Mouse (Mus musculus) cortical plate, adult 2 months (tissue): ENCODE data around the gene Col18a1. TPM values are rescaled to one million over a fixed set of nuclear protein-coding genes. Genes with fewer than 3 reads are reported as not detected.

ENCODE experiments used
- H3K27ac ChIP-seq: fragments of 200-500 bp; 2 replicates; pipeline ENCODE4 v1.5.1; 2012; ENCODE audit warnings: low read length, control low read depth, inconsistent platforms; ENCODE audit not compliant: insufficient read depth
- H3K4me1 ChIP-seq: fragments of 200-500 bp; 2 replicates; pipeline ENCODE4 v1.6.1; 2011; ENCODE audit warnings: low read length; ENCODE audit not compliant: control insufficient read depth, insufficient read depth
- H3K4me3 ChIP-seq: fragments of 200-500 bp; 2 replicates; pipeline ENCODE4 v1.5.1; 2011; ENCODE audit warnings: mild to moderate bottlenecking, low read length, control low read depth; ENCODE audit not compliant: insufficient read depth
- CTCF ChIP-seq: fragments of 200-500 bp; IDR thresholded peaks from 2 replicates; pipeline ENCODE4 v1.5.1; 2011; ENCODE audit warnings: mild to moderate bottlenecking, control low read depth, low read length; ENCODE audit not compliant: insufficient read depth; ENCODE audit errors: extremely low read depth
- POLR2A ChIP-seq: fragments of 200-500 bp; IDR thresholded peaks from 2 replicates; pipeline ENCODE4 v1.6.1; 2011; ENCODE audit warnings: mild to moderate bottlenecking, low read length, control low read depth; ENCODE audit not compliant: insufficient read depth; ENCODE audit errors: extremely low read depth
- polyA plus RNA-seq: library from polyadenylated mRNA; depleted of rRNA; stranded (reverse); fragments of >200 nt; gene quantifications from 2 replicates; pipeline ENCODE4 v1.2.3, GENCODE M21; 2012

Col18a1 gene
- polyA plus RNA-seq, 1 experiment: 2.7 TPM

DNA sequence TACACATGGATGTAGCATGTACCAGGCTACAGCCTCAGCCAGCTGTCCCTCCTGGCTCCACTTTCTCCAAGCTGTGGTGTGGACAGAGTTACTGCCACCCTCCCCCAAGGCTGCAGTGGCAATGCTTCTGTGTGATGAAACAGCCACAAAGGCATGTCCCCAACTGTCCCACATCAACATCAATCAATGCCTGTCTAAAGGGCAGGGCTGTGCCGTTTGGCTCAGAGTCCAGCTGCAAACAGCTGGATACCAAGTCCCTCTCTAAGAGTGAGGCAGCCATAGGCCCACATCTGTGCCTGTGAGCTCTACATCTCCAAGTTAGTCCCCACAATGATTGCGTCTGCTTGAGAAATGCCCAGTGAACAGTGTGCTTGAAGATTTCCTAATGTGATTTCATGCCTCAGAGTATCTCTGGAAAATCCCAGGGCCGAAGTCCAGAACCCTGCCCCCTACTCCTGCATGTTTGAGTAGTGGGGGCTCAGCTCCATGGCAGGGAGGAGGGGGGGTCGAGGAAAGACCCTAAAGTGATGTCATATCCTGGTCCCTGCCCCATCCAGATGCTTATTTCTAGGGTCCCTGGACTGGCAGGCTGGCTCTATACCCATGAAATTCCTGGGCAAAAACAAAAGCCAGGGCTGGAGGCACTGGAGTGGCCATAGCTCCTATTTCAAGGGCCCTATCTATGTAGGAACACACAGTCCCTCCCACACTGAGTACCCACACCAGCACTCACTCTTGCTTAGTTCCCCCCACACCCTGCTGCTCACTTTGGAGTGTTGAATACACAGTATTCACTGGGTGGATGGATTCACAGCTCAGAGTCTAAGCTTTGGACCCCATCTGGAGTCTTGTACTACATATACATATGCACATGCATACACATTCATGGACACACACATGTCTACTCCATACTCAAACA, 49.6 kb downstream of the Col18a1 start:
- no peaks in the 10 kb centered on the region for H3K4me1 ChIP-seq
- TF ChIP-seq POLR2A: no peak
- TF ChIP-seq CTCF: no peak
- H3K27ac ChIP-seq: no peak overlapping the region
- H3K4me3 ChIP-seq: no peak overlapping the region

DNA sequence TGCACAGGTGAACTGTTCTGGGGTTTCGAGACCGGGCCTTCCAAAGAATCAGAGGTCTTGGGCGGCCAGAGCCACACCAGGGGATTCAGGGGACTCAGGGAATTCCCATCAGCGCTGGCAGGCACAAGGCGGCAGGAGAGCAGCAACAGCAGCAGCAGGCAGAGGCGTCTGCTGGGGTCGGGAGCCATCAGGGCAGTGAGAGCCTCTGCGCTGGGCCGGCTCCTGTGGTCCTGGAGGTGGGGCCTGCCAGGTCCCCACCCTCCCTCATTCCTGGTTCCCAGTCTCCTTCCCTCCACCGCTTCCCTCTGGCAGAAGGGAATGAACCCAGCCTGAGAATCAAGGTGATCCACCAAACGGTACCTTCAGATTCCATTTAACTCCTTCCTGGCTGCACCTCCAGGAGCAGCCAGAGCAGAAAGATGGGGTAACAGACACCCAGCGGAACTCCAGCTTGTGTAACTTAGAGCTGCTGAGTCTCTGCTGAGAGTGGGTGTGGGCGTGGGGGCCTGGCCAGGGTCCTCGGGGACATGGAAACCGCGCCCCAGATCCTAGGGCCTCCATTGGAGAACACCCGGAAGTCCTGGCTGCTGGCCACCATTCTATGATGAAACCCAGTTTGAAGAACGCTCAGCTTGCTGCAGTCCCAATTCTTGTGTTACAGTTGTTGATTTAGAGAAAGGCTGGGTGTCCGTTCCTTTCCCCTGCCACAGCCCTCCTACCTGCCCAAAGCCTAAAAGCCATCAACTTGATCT, 52.7 kb downstream of the Col18a1 start:
- Histone ChIP-seq H3K4me3 (no peak overlapping the region), H3K27ac (no peak overlapping the region), H3K4me1 (no peaks in the 10 kb centered on the region)
- no peak for TF ChIP-seq POLR2A
- no peak for TF ChIP-seq CTCF

DNA sequence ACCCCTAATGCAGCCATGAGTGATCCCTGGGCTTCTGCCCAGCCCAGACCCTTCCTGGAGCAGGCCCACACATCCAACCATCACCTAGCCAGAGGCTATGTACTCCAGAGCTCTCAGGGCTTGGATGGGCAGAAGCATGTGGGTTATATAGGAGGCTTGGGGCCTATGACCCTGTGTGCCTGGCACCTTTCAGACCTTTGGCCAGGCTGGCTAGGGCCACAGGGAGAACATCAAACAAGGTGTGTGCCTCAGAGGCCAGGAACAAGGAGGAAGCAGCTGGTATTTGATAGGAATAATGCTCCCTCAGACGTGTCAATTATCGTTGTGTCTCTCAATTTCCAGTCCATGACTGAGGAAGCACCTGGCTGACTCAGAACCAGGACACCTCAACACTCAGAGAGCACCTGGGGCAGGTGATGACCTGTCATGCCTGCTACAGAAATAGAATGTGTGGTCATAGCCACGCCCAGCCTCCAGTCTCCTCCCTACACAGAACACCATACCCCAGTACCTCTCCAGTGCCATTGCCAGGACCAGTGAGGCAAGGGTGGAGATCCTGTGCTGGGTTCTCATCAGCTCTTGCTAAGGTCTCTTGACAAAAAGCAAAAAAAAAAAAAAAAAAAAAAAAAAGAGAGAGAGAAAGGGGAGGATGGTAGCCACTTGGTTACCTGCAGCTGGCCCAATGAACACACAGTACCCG, 54.6 kb downstream of the Col18a1 start:
- Histone ChIP-seq H3K4me3 (no peak overlapping the region), H3K27ac (no peak overlapping the region), H3K4me1 (no peaks in the 10 kb centered on the region)
- no peak for TF ChIP-seq CTCF
- no peak for TF ChIP-seq POLR2A

DNA sequence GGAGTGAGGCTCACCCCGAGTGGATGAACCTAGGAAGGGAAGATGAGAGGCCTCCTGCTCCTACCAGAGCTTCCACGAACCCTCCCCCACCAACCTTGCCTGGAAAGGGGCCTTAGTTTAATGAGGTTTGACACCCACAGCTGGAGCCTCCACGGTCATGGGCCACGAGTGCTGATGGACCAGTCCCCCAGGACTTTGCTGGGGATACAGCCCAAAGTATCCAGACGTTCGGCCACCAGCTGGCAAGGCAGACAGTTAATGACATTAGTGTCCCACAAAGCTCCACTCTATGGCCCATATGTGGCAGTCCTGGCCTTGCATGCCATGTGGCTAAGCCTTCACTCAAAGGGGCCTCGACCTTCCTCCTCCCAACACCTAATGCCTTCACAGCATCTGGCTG, 55.5 kb downstream of the Col18a1 start:
- H3K4me1 ChIP-seq: no peaks in the 10 kb centered on the region
- no peak overlapping the region for H3K4me3 ChIP-seq
- H3K27ac ChIP-seq: no peak overlapping the region
- no peak for TF ChIP-seq CTCF
- TF ChIP-seq POLR2A: no peak

DNA sequence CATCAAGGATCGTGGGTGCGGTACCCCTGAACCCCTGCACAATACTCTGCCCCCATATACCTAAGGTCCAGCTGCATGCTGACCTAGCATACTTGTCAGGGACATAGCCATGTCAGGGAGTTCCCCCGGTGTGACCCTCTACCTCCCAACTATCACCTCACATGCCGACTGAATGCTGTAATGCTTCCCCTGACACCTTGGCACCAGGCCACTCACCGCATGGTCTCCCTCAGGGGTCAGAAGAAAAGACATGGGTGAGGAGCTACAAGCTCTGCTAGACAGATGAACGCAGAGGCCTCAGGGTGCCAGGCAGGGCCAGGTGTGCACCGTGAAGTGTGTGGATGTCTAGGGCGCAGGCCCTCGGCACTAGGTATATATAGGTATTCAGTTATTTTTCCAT, 56.3 kb downstream of the Col18a1 start:
- Histone ChIP-seq H3K4me3 (no peak overlapping the region), H3K27ac (no peak overlapping the region), H3K4me1 (no peaks in the 10 kb centered on the region)
- no peak for TF ChIP-seq CTCF
- no peak for TF ChIP-seq POLR2A

DNA sequence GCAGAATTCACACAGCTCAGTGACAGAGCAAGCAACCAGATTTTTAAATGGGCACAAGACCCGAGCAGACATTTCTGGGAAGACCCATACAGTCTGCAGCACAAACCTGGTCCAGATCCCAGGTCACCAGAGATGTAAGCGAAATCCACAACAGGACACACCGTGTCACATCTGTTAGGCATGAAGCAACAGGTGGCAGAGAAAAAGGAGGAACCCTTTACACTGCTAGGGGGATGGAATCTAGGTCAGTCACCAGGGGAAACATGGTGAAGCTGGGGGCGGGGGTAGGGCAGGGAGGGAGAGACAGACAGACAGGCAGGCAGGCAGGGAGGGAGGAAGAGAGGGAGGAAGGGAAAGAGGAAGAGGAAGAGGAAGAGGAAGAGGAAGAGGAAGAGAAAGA, 58.2 kb downstream of the Col18a1 start:
- TF ChIP-seq POLR2A: no peak
- no peak for TF ChIP-seq CTCF
- H3K27ac ChIP-seq: no peak overlapping the region
- no peak overlapping the region for H3K4me3 ChIP-seq
- H3K4me1 ChIP-seq: no peaks in the 10 kb centered on the region

DNA sequence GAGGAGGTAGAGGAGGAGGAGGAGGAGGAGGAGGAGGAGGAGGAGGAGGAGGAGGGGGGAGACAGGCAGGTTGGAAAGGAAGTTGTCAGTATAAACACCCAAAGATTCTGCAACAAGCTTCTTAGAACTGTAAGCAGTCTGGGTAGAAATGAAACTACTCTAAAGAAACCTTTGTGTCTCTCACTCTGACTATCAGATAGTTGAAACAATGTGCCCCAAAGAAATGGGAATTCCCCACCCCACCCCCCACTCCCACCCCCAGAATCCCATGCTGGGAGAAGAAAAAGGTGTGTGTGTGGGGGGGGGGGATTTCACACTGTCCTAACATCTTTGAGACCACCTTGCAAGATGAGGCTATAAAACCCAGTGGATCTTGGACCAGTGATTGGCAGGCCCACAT, 62.0 kb downstream of the Col18a1 start:
- H3K4me1 ChIP-seq: no peaks in the 10 kb centered on the region
- TF ChIP-seq CTCF: no peak
- H3K27ac ChIP-seq: no peak overlapping the region
- H3K4me3 ChIP-seq: no peak overlapping the region

DNA sequence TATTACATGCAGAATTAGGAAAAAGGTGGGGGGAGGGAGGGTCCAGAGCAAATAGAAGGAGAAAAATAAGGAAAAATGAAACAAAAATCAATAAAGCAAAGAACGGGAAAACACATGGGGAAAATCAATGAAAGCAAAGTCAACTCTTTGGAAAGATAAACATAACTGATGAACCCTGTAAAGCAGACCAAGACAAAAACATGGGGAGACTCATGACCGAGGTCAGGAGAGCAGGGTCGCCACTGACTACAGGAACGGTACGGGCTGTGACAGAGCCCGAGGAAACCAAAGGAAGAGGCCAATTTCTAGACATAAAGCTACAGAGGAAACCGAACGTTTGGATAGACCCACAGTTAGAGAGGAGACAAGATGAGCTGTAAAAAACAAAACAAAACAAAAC, 62.7 kb downstream of the Col18a1 start:
- Histone ChIP-seq H3K4me1 (no peaks in the 10 kb centered on the region), H3K4me3 (no peak overlapping the region), H3K27ac (no peak overlapping the region)

DNA sequence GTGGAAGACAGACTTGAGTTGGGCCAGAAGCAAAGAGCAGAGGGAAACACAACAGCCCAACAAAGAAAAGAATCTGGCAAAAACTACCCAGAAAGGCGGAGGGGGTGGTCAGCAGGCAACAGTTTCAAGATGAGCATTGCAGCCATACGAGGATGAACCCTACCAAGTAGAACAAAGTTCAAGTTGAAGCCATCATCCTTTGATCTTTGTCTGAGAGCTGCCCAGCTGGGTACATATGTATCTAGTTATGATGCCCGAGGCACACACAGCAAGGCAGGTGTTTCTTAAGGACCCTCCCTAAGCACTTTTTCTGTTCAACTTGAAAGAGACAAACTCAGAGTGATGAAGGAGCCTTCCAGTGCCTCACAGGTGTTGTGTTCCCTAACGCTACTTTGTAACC, 66.6 kb downstream of the Col18a1 start:
- TF ChIP-seq CTCF: no peak
- no peak for TF ChIP-seq POLR2A
- Histone ChIP-seq H3K27ac (no peak overlapping the region), H3K4me1 (peaks cover 8% of the 10 kb centered on the region), H3K4me3 (no peak overlapping the region)

More for the DNA sequence above, 62.7 kb downstream of the Col18a1 start:
- TF ChIP-seq POLR2A (no peak), CTCF (no peak)
